Mouse (Mus musculus) hindbrain, embryonic 11.5 days (tissue): ENCODE data around the gene Vcp. TPM values are rescaled to one million over a fixed set of nuclear protein-coding genes. Genes with fewer than 3 reads are reported as not detected.
A peak's percentile ranks its signal among the peaks of the same experiment; 100 is the strongest.
"Not testable (repeated sequence)": the region's sequence is repeated elsewhere in the genome, so short reads cannot be mapped to it uniquely, and the experiment has no call there.

ENCODE experiments used
- ATAC-seq: fragments of 200-750 bp; cut with Nextera tagmentation; 2 replicates; pipeline ENCODE4 v1.8.0; 2017; ENCODE audit warnings: mild to moderate bottlenecking, moderate TSS enrichment, moderate library complexity; ENCODE audit not compliant: low FRiP score
- DNase-seq: peaks from one replicate; pipeline ENCODE4 v3.0.0-alpha.2; 2015; ENCODE audit warnings: low spot score
- H3K27ac ChIP-seq: fragments of 300-500 bp; sonication (generic); 2 replicates; pipeline ENCODE4 v1.5.1; 2014; ENCODE audit warnings: mild to moderate bottlenecking, low read depth, low read length
- H3K27me3 ChIP-seq: fragments of 300-500 bp; sonication (generic); 2 replicates; pipeline ENCODE4 v1.6.1; 2014; ENCODE audit warnings: mild to moderate bottlenecking, low read length, moderate library complexity, mixed read lengths; ENCODE audit not compliant: control insufficient read depth, insufficient read depth
- H3K36me3 ChIP-seq: fragments of 300-500 bp; sonication (generic); 2 replicates; pipeline ENCODE4 v1.6.1; 2014; ENCODE audit warnings: mild to moderate bottlenecking, low read length, moderate library complexity, mixed read lengths; ENCODE audit not compliant: control insufficient read depth, insufficient read depth
- H3K4me1 ChIP-seq: fragments of 300-500 bp; sonication (generic); replicated peaks from 2 replicates; pipeline ENCODE4 v1.6.1; 2014; ENCODE audit warnings: low read length, mixed read lengths; ENCODE audit not compliant: control insufficient read depth, insufficient read depth
- H3K4me2 ChIP-seq: fragments of 300-500 bp; sonication (generic); replicated peaks from 2 replicates; pipeline ENCODE4 v1.6.1; 2014; ENCODE audit warnings: mild to moderate bottlenecking, low read depth, low read length
- H3K4me3 ChIP-seq: fragments of 300-500 bp; sonication (generic); 2 replicates; pipeline ENCODE4 v1.5.1; 2014; ENCODE audit warnings: low read depth, low read length
- H3K9ac ChIP-seq: fragments of 300-500 bp; sonication (generic); 2 replicates; pipeline ENCODE4 v1.6.1; 2014; ENCODE audit warnings: low read depth, low read length
- H3K9me3 ChIP-seq: fragments of 300-500 bp; sonication (generic); 2 replicates; pipeline ENCODE4 v1.6.1; 2016; ENCODE audit warnings: low read length; ENCODE audit not compliant: control insufficient read depth
- WGBS: fragments of 180-500 bp; shearing (Covaris S2); extraction: QIAGEN DNeasy Blood & Tissue Kit; methylation state at CpG from one replicate; pipeline ENCODE4 v1.1.7; 2014; 5-methylcytosine and 5-hydroxymethylcytosine counted together
- polyA plus RNA-seq: library from polyadenylated mRNA; unstranded; fragments of >200 nt; fragmentation: Nextera tagmentation; extraction: Ambion mirVana; gene quantifications from 2 replicates; pipeline ENCODE4 v1.2.1, GENCODE M21; 2014

Gene Vcp
- 613 and 675 TPM in 2 replicates for polyA plus RNA-seq

DNA sequence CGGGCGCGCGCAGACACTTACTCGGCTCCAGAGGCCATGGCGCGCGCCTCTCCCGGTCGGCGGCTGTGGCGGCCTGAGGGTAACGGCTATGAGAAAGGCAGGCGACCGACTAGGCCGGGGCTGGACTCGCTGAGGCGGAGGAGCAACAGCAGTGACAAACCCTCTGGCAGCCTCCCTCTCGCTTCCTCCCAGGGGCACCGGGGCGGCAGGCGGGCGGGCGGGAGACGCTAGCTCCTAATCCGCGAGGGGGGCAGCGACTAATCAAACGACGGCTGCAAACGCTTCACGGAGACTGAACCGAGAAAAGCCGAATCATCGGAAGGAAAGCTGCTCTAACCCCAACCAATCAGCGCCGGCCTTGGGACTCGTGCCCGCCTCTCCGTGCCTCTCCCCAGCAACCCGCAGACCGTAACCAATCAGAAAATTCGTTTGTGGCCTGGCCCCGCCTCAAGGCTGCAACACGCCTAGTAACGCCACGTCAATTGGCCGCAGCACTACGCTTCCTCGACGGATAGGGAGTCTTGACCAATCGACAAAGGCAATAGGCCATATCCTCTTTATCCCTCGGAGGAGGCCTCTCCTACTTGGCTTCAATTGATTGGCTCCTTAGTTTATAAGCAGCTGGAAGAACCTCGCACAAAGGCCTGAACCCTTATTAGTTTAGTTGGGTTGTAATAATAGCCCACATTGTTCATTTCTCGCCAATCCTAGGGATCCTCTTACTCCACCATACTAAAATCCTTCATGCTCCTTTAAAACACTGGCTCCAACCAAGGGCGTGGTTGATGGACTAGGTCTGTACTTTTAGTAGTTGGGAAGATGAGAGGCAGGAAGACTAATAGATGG is at the start of gene Vcp:
Vcp (minus strand) TSS at position 367 of the 846 bp plus-strand sequence.
- ATAC-seq = peak; percentile 98
- not testable (repeated sequence) for H3K27me3 ChIP-seq, H3K9me3 ChIP-seq, H3K36me3 ChIP-seq, H3K4me1 ChIP-seq
- peak within 1 kb of the TSS; percentile 86 for H3K9ac ChIP-seq
- WGBS = 2% methylated on average over 44 of the region's 56 CpGs
- H3K27ac ChIP-seq = peak within 1 kb of the TSS; percentile 97
- peak within 1 kb of the TSS; percentile 75 for H3K4me2 ChIP-seq
- peak; percentile 98 for DNase-seq
- H3K4me3 ChIP-seq = peak within 1 kb of the TSS; percentile 71

DNA sequence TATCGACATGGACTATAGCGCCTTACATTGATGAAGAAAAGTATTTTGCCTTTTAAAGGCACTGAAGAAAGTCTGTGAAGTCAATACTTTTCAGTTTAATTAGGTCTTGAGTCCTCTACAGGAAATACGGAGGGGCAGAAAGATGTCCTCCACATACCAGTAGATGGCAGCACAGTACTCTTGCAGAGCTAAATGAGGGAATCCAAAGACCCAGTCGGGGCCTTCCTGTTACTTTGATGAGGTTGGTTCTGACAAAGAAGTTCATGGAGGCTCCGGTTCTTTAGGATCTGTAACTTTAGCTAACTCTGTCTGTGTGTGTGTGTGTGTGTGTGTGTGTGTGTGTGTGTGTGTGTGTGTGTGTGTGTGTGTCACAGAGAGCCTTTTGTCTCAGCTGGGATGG is 46.9 kb upstream of the Vcp start:
- no peaks in the 10 kb centered on the region for H3K36me3 ChIP-seq
- no peaks in the 10 kb centered on the region for H3K27me3 ChIP-seq
- H3K9me3 ChIP-seq = no peaks in the 10 kb centered on the region
- 0 out of 2 replicates have a peak, but pooled peaks cover 2% of the 10 kb centered on the region for H3K4me1 ChIP-seq
- peak; percentile 83 for DNase-seq
- H3K4me2 ChIP-seq = no peak overlapping the region
- ATAC-seq = no peak
- no peak overlapping the region for H3K27ac ChIP-seq
- WGBS = 9% methylated on average over 5 of the region's 5 CpGs
- H3K9ac ChIP-seq = no peak overlapping the region
- no peak overlapping the region for H3K4me3 ChIP-seq

DNA sequence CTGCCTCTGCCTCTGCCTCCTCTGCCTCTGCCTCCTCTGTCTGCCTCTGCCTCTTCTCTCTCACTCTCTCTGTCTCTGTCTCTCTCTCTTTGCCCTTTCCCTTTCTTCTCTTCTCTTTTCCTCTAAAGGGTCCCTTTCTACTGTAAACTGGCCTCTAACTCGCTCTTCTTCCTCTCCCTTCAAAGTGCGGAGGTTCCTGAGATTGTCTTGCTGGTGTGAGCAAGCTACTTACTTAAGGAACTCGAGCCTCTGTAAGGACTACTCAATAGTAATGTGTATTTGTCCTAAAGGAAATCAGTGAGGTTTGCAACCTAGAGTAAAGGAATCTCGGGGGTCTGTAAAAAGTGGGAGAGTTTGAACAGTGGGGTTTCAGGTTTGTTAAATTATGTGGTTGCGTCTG is 46.3 kb upstream of the Vcp start:
- Histone ChIP-seq H3K4me2 (no peak overlapping the region), H3K27me3 (no peaks in the 10 kb centered on the region), H3K36me3 (no peaks in the 10 kb centered on the region), H3K27ac (no peak overlapping the region), H3K9me3 (no peaks in the 10 kb centered on the region), H3K4me3 (no peak overlapping the region), H3K9ac (no peak overlapping the region), H3K4me1 (0 out of 2 replicates have a peak, but pooled peaks cover 2% of the 10 kb centered on the region)
- DNase-seq = no peak
- ATAC-seq = no peak
- 60% methylated on average over 5 of the region's 5 CpGs for WGBS

DNA sequence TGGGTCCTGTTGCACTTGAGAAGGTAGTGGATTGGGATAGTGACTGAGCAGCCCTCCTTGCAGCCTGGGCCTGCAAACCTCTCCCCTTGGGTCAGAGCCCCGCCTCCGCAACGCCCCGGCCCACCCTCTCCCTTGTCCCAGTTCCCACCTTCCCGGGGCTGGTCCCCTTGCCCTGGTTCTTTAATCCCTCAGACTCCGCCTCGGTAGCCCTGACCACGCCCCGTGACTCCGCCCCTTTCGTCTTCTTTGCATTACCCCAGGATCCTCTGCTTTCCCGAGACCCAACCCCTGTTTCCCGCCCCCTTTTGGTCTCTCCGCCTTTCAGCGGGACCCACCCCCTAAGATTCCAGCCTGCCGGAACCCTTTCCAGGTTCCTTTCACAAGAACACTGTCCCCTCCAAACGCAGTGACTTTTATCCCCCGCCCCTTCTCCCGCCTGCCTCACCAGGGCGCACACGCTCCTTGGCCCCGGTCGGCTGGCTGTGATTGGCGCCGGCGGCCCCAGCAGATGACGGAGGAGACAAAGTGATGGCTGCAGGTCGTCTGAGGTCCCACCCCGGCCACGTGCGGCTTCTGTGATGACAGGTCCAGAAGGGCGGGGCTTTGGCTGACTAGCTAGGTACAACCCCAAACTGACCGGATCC is 45.5 kb upstream of the Vcp start, which contains the start of gene Fam214b:
Fam214b (minus strand) TSS at position 562 of the 644 bp plus-strand sequence.
- peak within 1 kb of the TSS; percentile 49 for H3K9ac ChIP-seq
- ATAC-seq (peak; percentile 87), DNase-seq (peak; percentile 99)
- peak within 1 kb of the TSS; percentile 45 for H3K4me2 ChIP-seq
- no peaks in the 10 kb centered on the region for H3K36me3 ChIP-seq
- H3K27me3 ChIP-seq = no peaks in the 10 kb centered on the region
- H3K27ac ChIP-seq = peak within 1 kb of the TSS; percentile 87
- 0 out of 2 replicates have a peak, but pooled peaks cover 2% of the 10 kb centered on the region for H3K4me1 ChIP-seq
- WGBS = under 1% methylated on average over 33 of the region's 33 CpGs
- peak within 1 kb of the TSS; percentile 49 for H3K4me3 ChIP-seq
- no peaks in the 10 kb centered on the region for H3K9me3 ChIP-seq

DNA sequence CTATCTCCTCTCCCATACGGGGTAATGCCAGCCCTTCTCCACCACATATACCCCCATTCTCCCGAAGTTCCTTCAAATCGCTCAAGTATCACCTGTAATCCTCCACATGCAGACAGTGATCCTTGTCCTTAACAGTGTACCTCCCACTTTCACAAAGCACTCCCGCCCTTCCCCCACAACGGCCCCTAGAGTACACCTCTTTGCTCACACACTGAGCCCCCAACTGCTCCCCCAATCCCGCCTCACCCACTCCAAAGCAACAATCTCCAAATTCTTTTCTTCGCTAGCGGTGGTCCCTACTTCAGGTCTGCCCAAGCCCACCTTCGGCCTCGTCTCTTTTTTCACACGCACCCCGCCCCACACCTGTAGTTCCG is 45.0 kb upstream of the Vcp start:
- Histone ChIP-seq H3K4me3 (peak overlapping the region; percentile 49), H3K27ac (peak overlapping the region; percentile 87), H3K9me3 (no peaks in the 10 kb centered on the region), H3K36me3 (no peaks in the 10 kb centered on the region), H3K4me1 (0 out of 2 replicates have a peak, but pooled peaks cover 2% of the 10 kb centered on the region), H3K4me2 (peak overlapping the region; percentile 45), H3K27me3 (no peaks in the 10 kb centered on the region), H3K9ac (peak overlapping the region; percentile 49)
- ATAC-seq = peak; percentile 17; the same call in 1 of the 2 replicates
- no peak for DNase-seq
- WGBS = 4% methylated on average over 13 of the region's 13 CpGs

DNA sequence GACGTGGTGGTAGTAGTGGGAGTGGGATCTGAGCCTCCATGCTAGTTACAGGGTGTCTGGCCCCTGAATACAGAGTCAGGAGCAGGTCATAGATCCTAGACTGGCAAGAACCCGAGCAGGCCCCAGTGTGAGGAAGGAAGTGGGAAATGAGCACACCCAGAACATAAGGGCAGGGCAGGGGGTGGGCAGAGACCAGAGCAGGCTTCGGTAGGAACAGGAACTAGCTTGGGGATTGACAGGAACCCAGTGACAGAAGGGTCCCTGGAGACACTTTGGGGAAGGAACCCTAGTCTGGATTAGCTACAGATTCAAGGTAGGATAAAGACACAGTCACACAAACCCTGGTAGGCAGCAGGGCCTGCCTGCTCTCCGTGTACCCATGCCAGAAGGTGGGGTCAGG is 44.4 kb upstream of the Vcp start:
- peak overlapping the region; percentile 49 for H3K4me3 ChIP-seq
- 0 out of 2 replicates have a peak, but pooled peaks cover 2% of the 10 kb centered on the region for H3K4me1 ChIP-seq
- peak; percentile 41 for DNase-seq
- H3K36me3 ChIP-seq = no peaks in the 10 kb centered on the region
- no peak for ATAC-seq
- peak overlapping the region; percentile 49 for H3K9ac ChIP-seq
- peak overlapping the region; percentile 87 for H3K27ac ChIP-seq
- H3K4me2 ChIP-seq = peak overlapping the region; percentile 45
- H3K9me3 ChIP-seq = no peaks in the 10 kb centered on the region
- 12% methylated on average over 4 of the region's 4 CpGs for WGBS
- no peaks in the 10 kb centered on the region for H3K27me3 ChIP-seq

DNA sequence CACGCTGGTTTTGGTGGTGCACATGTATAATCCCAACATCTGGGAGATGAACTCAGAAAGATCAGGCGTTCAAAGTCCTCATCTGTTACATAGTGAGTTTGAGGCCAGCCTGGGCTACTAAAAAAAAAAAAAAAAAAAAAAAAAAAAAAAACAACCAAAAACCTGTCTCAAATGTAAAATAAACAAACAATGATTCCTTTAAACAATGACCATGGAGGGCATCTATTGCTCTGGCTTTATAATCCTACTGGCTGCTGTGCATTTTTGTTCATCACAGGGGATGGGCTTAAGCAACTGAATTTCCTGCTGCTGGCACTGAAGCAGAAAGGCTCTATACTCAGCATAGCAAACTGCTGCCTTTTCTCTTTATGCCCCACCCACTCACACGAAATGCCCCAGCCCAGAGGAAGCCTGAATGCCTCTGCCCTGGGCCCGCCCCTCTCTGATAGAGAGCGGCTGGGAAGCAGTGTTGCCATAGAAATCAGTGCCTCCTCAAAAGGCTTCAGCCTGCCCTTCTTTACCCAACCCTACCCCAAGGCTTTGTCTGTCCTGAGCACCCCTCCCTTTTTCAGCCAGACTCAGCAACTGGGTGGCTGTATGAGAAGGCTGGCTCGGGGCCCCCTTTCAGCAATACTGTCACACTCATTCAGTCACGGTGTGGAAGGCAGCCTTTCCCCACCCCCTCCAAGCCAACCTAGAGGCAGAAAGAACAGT is 43.5 kb upstream of the Vcp start:
- peak; percentile 77 for ATAC-seq
- H3K4me3 ChIP-seq = peak overlapping the region; percentile 49

DNA sequence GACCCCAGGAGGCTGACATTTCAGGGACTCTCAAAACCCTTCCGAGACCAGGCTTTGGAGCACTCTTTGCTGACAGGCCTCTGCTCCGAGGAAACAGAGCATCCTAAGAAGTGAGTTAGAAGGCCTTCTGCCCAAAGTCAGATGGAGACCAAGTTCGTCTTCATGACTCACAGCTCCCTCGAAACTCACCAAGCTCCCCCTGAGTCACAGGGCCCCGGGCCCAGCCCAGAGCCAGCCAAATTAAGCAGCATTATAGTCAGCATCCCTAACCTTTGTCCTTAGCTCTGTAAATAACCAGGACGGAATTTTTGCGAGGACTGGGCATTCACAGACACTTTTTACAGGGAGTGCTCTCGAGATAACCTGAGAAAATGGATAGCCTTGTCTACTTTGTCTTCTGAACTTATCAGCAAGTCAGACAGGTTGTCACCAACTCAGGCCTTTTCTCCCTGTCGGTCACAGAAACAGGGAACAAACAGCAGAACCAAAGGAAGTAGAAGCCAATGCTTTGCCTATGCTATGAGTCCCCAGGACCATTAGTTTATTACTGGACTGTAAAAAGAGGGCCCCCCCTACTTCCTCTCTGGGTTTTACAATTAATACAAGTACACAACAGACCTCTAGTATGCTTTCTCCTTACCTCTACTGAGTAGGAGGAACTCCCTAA is 40.7 kb upstream of the Vcp start:
- H3K27me3 ChIP-seq = no peaks in the 10 kb centered on the region
- 0 out of 2 replicates have a peak overlapping the region, but pooled peaks have one; percentile 37 for H3K27ac ChIP-seq
- no peak overlapping the region for H3K9ac ChIP-seq
- WGBS = 69% methylated on average over 9 of the region's 9 CpGs
- H3K4me3 ChIP-seq = no peak overlapping the region
- no peak for DNase-seq
- peaks cover 5% of the 10 kb centered on the region; the same call in 1 of the 2 replicates for H3K4me1 ChIP-seq
- ATAC-seq = no peak
- H3K9me3 ChIP-seq = no peaks in the 10 kb centered on the region
- H3K4me2 ChIP-seq = no peak overlapping the region
- peaks cover 7% of the 10 kb centered on the region for H3K36me3 ChIP-seq

More for the DNA sequence above, 43.5 kb upstream of the Vcp start:
- peak; percentile 87 for DNase-seq
- H3K9ac ChIP-seq = peak overlapping the region; percentile 49; the same call in 1 of the 2 replicates
- H3K27me3 ChIP-seq = no peaks in the 10 kb centered on the region
- H3K36me3 ChIP-seq = no peaks in the 10 kb centered on the region
- peak overlapping the region; percentile 45 for H3K4me2 ChIP-seq
- H3K9me3 ChIP-seq = no peaks in the 10 kb centered on the region
- 13% methylated on average over 7 of the region's 7 CpGs for WGBS
- peaks cover 5% of the 10 kb centered on the region; the same call in 1 of the 2 replicates for H3K4me1 ChIP-seq
- peak overlapping the region; percentile 87 for H3K27ac ChIP-seq
